Mouse (Mus musculus) neural tube, embryonic 12.5 days (tissue): ENCODE results near the gene Tril. TPM values are rescaled to one million over a fixed set of nuclear protein-coding genes. Genes with fewer than 3 reads are reported as not detected.

Experiments
- ATAC-seq: fragments of 200-750 bp; cut with Nextera tagmentation; 2 replicates; pipeline ENCODE4 v1.8.0; 2017; ENCODE audit warnings: low read depth, mild to moderate bottlenecking, moderate TSS enrichment, moderate library complexity; ENCODE audit not compliant: low FRiP score
- H3K27ac ChIP-seq: fragments of 300-500 bp; sonication (generic); 2 replicates; pipeline ENCODE4 v1.5.1; 2016
- H3K27me3 ChIP-seq: fragments of 300-500 bp; sonication (generic); replicated peaks from 2 replicates; pipeline ENCODE4 v1.6.1; 2016; ENCODE audit warnings: mild to moderate bottlenecking
- H3K36me3 ChIP-seq: fragments of 300-500 bp; sonication (generic); 2 replicates; pipeline ENCODE4 v1.6.1; 2016; ENCODE audit warnings: mild to moderate bottlenecking
- H3K4me1 ChIP-seq: fragments of 300-500 bp; sonication (generic); 2 replicates; pipeline ENCODE4 v1.6.1; 2016
- H3K4me2 ChIP-seq: fragments of 300-500 bp; sonication (generic); replicated peaks from 2 replicates; pipeline ENCODE4 v1.6.1; 2016; ENCODE audit warnings: mild to moderate bottlenecking
- H3K4me3 ChIP-seq: fragments of 300-500 bp; sonication (generic); 2 replicates; pipeline ENCODE4 v1.5.1; 2016
- H3K9ac ChIP-seq: fragments of 300-500 bp; sonication (generic); 2 replicates; pipeline ENCODE4 v1.6.1; 2016; ENCODE audit warnings: mild to moderate bottlenecking
- H3K9me3 ChIP-seq: fragments of 300-500 bp; sonication (generic); 2 replicates; pipeline ENCODE4 v1.6.1; 2016; ENCODE audit warnings: mild to moderate bottlenecking
- WGBS: fragments of 180-500 bp; shearing (Covaris S2); methylation state at CpG from one replicate; pipeline ENCODE4 v1.1.7; 2016; 5-methylcytosine and 5-hydroxymethylcytosine counted together
- polyA plus RNA-seq: library from polyadenylated mRNA; unstranded; fragments of >200 nt; fragmentation: Nextera tagmentation; extraction: Ambion mirVana; gene quantifications from 2 replicates; pipeline ENCODE4 v1.2.1, GENCODE M21; 2016

Tril gene
- polyA plus RNA-seq, 1 experiment from 2014 or later: 29.8 TPM

DNA sequence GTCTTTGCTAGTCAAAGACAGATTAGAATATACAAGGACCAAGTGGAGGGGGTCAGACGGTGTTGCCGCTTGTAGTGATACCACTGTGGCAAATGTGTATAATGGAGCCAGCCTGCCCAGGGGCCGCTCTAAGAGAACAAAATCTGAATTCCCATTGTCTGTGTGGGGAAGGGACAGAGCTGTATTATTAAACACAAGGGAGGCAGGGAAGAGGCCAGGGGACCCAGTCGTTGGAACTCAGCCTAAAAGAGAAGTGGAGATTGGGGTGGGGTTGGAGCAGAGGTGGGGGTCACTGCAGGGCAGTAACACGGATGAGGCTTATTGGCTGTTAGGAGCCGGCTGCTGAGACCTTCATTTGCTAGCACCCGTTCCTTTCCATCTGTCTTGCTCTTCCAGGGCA lies 41.1 kb downstream of the Tril start:
- Histone ChIP-seq H3K4me1 (no peaks in the 10 kb centered on the region), H3K36me3 (no peaks in the 10 kb centered on the region), H3K9me3 (no peaks in the 10 kb centered on the region), H3K27me3 (no peaks in the 10 kb centered on the region), H3K4me3 (no peak overlapping the region), H3K4me2 (no peak overlapping the region), H3K27ac (no peak overlapping the region), H3K9ac (no peak overlapping the region)
- WGBS: 59% methylated on average over 7 of the region's 7 CpGs
- ATAC-seq: no peak

DNA sequence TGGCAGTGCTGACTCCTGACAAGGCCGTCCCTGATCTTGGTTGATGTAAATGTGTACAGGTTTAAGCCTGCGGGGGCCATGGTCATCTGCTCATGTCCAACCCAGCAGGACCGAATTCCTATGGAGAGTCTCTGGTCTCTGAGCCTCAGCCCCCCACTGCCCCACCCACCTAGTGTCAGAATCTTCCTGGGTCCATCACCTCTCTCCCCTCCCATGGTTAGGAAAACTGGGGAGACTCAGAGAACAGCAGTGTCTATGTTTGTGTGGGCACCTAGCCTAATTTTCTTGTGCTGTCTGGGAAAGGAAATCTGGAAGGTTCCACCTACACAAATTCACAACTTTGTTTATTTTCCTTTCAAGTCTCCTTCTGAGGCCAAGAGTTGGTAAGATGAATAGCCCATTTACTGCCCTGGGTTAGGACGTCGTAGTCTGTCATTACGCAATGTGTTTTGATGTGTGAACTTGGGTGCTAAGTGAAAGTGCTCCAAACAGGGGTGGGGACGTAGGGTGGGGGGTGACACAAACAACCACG lies 42.1 kb downstream of the Tril start:
- H3K9me3 ChIP-seq: no peaks in the 10 kb centered on the region
- 71% methylated on average over 8 of the region's 8 CpGs for WGBS

DNA sequence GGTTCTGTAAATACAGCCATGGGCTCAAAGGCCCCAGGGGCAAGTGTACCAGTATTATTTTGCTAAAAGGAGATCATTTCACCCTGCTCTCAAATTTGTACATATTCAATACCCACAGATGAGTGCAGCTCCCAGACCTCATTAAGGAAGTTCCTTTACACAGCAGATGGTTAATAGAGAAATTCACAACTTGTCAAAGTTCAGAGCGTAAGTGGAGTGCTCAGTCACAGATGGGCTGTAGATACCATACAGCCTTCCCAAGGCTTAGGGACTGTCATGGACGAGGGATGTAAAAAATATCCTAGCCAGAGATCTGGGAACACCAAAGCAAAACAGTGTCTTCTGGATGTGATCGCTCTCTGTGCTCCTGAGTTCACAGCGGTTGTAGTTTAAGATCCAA lies 52.4 kb downstream of the Tril start:
- no peak for ATAC-seq
- 89% methylated on average over 4 of the region's 4 CpGs for WGBS

More for the DNA sequence above, 42.1 kb downstream of the Tril start:
- no peak overlapping the region for H3K4me3 ChIP-seq
- H3K4me2 ChIP-seq: no peak overlapping the region
- no peaks in the 10 kb centered on the region for H3K27me3 ChIP-seq
- no peaks in the 10 kb centered on the region for H3K4me1 ChIP-seq
- ATAC-seq: no peak
- no peak overlapping the region for H3K9ac ChIP-seq
- H3K27ac ChIP-seq: no peak overlapping the region
- H3K36me3 ChIP-seq: no peaks in the 10 kb centered on the region

DNA sequence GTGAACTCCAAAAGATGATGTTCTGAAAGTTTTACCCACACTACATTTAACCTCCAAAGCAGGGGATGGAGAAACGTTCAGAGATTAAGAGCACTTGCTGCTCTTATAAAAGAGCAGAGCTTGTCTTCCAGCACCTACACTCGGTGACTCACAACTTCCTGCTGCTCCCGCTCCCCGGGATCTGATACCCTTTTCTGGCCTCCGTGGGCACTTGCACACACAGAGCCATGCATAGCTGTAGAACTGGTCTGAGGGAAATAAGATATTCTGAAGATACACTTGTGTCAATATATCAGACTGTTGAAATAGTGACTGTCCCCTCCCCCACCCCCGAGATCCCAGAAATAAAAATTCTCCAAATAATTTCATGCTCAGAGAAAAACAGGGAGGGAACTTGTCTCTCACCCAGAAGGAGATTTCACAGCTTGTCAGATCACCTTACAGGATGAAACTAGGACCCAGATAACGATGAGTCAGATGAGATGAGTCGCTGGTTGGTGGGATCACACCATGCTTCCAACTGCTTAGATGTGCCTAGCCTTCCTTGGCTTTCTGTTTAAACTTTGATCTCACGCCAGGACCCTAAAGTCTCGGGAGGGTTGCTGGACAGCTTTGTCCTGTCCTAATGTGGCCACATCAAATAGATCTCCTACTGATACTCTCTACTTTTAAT lies 54.3 kb downstream of the Tril start:
- no peak for ATAC-seq
- no peaks in the 10 kb centered on the region for H3K27me3 ChIP-seq
- 63% methylated on average over 10 of the region's 10 CpGs for WGBS

More for the DNA sequence above, 52.4 kb downstream of the Tril start:
- Histone ChIP-seq H3K4me2 (no peak overlapping the region), H3K4me3 (no peak overlapping the region), H3K36me3 (no peaks in the 10 kb centered on the region), H3K4me1 (no peaks in the 10 kb centered on the region), H3K9ac (no peak overlapping the region), H3K27me3 (no peaks in the 10 kb centered on the region), H3K9me3 (no peaks in the 10 kb centered on the region), H3K27ac (no peak overlapping the region)

DNA sequence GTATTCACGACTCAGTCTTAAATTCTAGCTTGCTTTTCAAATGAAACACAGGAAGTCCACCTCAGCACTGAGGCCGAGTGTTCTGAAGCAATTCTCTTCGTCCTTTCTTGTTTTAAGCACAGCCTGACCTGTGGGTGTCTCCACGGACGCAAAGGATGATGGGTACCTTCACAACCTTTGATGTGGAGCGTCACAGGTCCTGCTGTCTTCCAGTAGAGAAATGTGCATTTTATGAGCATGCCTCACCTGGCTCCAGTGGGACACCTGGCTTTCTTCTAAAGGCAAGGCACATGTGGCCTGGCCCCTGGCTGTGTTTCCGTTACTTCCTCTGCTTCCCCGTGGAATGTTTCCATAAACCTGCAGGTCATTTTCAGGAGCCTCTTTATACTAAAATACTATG lies 54.9 kb downstream of the Tril start:
- Histone ChIP-seq H3K4me2 (no peak overlapping the region), H3K36me3 (no peaks in the 10 kb centered on the region), H3K4me3 (no peak overlapping the region), H3K9ac (no peak overlapping the region), H3K27me3 (no peaks in the 10 kb centered on the region), H3K27ac (no peak overlapping the region), H3K4me1 (peaks cover 2% of the 10 kb centered on the region), H3K9me3 (no peaks in the 10 kb centered on the region)
- 73% methylated on average over 8 of the region's 8 CpGs for WGBS
- no peak for ATAC-seq

More for the DNA sequence above, 54.3 kb downstream of the Tril start:
- no peaks in the 10 kb centered on the region for H3K36me3 ChIP-seq
- H3K9ac ChIP-seq: no peak overlapping the region
- H3K4me1 ChIP-seq: no peaks in the 10 kb centered on the region
- no peaks in the 10 kb centered on the region for H3K9me3 ChIP-seq
- H3K4me3 ChIP-seq: no peak overlapping the region
- H3K4me2 ChIP-seq: no peak overlapping the region
- no peak overlapping the region for H3K27ac ChIP-seq

Other genes starting within 250 kb of the Tril start
- gene Cpvl, start 157.8 kb upstream of the Tril start, polyA plus RNA-seq: not detected in 2 replicates
- gene Chn2, start 218.7 kb upstream of the Tril start, polyA plus RNA-seq: 18.9 and 24.3 TPM in 2 replicates